Mouse (Mus musculus): ENCODE data around the gene Homer3. TPM values are rescaled to one million over a fixed set of nuclear protein-coding genes. Genes with fewer than 3 reads are reported as not detected.
A peak's percentile ranks its signal among the peaks of the same experiment; 100 is the strongest.

Gene Homer3
- total and polyA plus RNA-seq, 2 experiments from 2014 or later, result 13.8 to 36.4 TPM

DNA sequence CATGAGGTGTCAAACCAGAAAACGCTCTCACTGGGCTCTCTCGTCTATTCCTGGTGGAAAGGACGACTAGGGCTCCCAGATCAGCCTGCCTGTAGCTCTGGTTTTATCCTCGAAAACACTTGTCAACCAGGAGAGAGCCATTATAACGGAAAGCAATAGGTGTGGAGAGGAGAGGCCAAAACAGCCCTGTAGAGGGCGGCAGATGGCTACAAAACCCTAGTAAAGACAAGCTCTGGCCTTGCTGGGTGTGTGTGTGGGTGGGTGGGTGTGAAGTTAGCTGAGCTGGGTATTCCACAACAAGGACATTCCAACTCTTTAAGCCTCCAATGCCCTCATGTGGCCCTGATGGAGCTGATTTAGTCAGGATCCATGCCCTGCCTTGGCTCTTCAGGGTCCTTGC lies 61.1 kb downstream of the Homer3 start:
- H3K9me3 ChIP-seq (ENCODE audit: low read length), result no peaks in the 10 kb centered on the region
- H3K36me3 ChIP-seq (ENCODE audit: insufficient read depth, low read length), result peaks cover 49% of the 10 kb centered on the region
- WGBS, result 57% methylated on average over 6 of the region's 6 CpGs
- peak; percentile 74 for DNase-seq (ENCODE audit: low spot score)
- no peaks in the 10 kb centered on the region for H3K27me3 ChIP-seq (ENCODE audit: insufficient read depth, low read length)
- H3K4me3 ChIP-seq (ENCODE audit: low read depth, low read length), result no peak overlapping the region
- no peak overlapping the region for H3K4me2 ChIP-seq (ENCODE audit: low read depth, low read length, poor library complexity, severe bottlenecking)
- peak; percentile 76 for TF ChIP-seq CTCF (IDR thresholded peaks at IDR 0.05)
- no peak overlapping the region for H3K27ac ChIP-seq (ENCODE audit: low read depth, low read length)
- no peak overlapping the region for H3K9ac ChIP-seq (replicated peaks; ENCODE audit: low read length, poor library complexity, severe bottlenecking)
- no peaks in the 10 kb centered on the region for H3K4me1 ChIP-seq (ENCODE audit: insufficient read depth, low read length)
- ATAC-seq (ENCODE audit: low FRiP score), result peak; percentile 57; the same call in 1 of the 2 replicates

Other genes starting within 250 kb of the Homer3 start
- gene Mau2, start 240.1 kb upstream of the Homer3 start, total RNA-seq (2014; rRNA removed), result 130 and 148 TPM in 2 replicates
- gene Mau2, start 240.1 kb upstream of the Homer3 start, polyA plus RNA-seq (2015; fragmentation: Nextera tagmentation; extraction: Ambion mirVana), result 54.3 and 56.6 TPM in 2 replicates
- gene Sugp1, start 240.0 kb upstream of the Homer3 start, total RNA-seq (2014; rRNA removed), result 18.6 and 19.9 TPM in 2 replicates
- gene Sugp1, start 240.0 kb upstream of the Homer3 start, polyA plus RNA-seq (2015; fragmentation: Nextera tagmentation; extraction: Ambion mirVana), result 48.7 and 48.9 TPM in 2 replicates
- gene Tm6sf2, start 209.9 kb upstream of the Homer3 start, total RNA-seq (2014; rRNA removed), result 1.6 TPM in 1 of 2 replicates, not detected in the other
- 0.22 and 0.35 TPM in 2 replicates for gene Tm6sf2, start 209.9 kb upstream of the Homer3 start, polyA plus RNA-seq (2015; fragmentation: Nextera tagmentation; extraction: Ambion mirVana)
- 0.99 and 1.3 TPM in 2 replicates for gene Hapln4, start 199.4 kb upstream of the Homer3 start, total RNA-seq (2014; rRNA removed)
- 1.6 and 1.7 TPM in 2 replicates for gene Hapln4, start 199.4 kb upstream of the Homer3 start, polyA plus RNA-seq (2015; fragmentation: Nextera tagmentation; extraction: Ambion mirVana)
- 440 and 447 TPM in 2 replicates for gene Ncan, start 162.0 kb upstream of the Homer3 start, total RNA-seq (2014; rRNA removed)
- 202 and 210 TPM in 2 replicates for gene Ncan, start 162.0 kb upstream of the Homer3 start, polyA plus RNA-seq (2015; fragmentation: Nextera tagmentation; extraction: Ambion mirVana)
- gene Nr2c2ap, start 151.5 kb upstream of the Homer3 start, total RNA-seq (2014; rRNA removed), result 5.4 and 7.7 TPM in 2 replicates
- gene Nr2c2ap, start 151.5 kb upstream of the Homer3 start, polyA plus RNA-seq (2015; fragmentation: Nextera tagmentation; extraction: Ambion mirVana), result 42.1 and 44.1 TPM in 2 replicates
- 9.8 and 12.3 TPM in 2 replicates for gene Rfxank, start 143.7 kb upstream of the Homer3 start, total RNA-seq (2014; rRNA removed)
- gene Rfxank, start 143.7 kb upstream of the Homer3 start, polyA plus RNA-seq (2015; fragmentation: Nextera tagmentation; extraction: Ambion mirVana), result 7.4 and 9.3 TPM in 2 replicates
- gene Borcs8, start 143.3 kb upstream of the Homer3 start, total RNA-seq (2014; rRNA removed), result 91.1 and 98.3 TPM in 2 replicates
- 49.8 and 58.6 TPM in 2 replicates for gene Borcs8, start 143.3 kb upstream of the Homer3 start, polyA plus RNA-seq (2015; fragmentation: Nextera tagmentation; extraction: Ambion mirVana)
- gene Mef2b, start 143.1 kb upstream of the Homer3 start, total RNA-seq (2014; rRNA removed), result 0.55 and 1.1 TPM in 2 replicates
- 1.5 TPM in 2 replicates for gene Mef2b, start 143.1 kb upstream of the Homer3 start, polyA plus RNA-seq (2015; fragmentation: Nextera tagmentation; extraction: Ambion mirVana)
- 52.4 and 64.8 TPM in 2 replicates for gene Tmem161a, start 110.5 kb upstream of the Homer3 start, total RNA-seq (2014; rRNA removed)
- 49.5 and 51.6 TPM in 2 replicates for gene Tmem161a, start 110.5 kb upstream of the Homer3 start, polyA plus RNA-seq (2015; fragmentation: Nextera tagmentation; extraction: Ambion mirVana)
- 15.1 and 18.0 TPM in 2 replicates for gene Slc25a42, start 70.5 kb upstream of the Homer3 start, total RNA-seq (2014; rRNA removed)
- 9.2 and 9.3 TPM in 2 replicates for gene Slc25a42, start 70.5 kb upstream of the Homer3 start, polyA plus RNA-seq (2015; fragmentation: Nextera tagmentation; extraction: Ambion mirVana)
- gene Sugp2, start 48.6 kb upstream of the Homer3 start, total RNA-seq (2014; rRNA removed), result 139 and 150 TPM in 2 replicates
- 71.7 and 75.7 TPM in 2 replicates for gene Sugp2, start 48.6 kb upstream of the Homer3 start, polyA plus RNA-seq (2015; fragmentation: Nextera tagmentation; extraction: Ambion mirVana)
- 112 and 119 TPM in 2 replicates for gene Armc6, start 48.4 kb upstream of the Homer3 start, total RNA-seq (2014; rRNA removed)
- 116 and 121 TPM in 2 replicates for gene Armc6, start 48.4 kb upstream of the Homer3 start, polyA plus RNA-seq (2015; fragmentation: Nextera tagmentation; extraction: Ambion mirVana)
- gene Ddx49, start 19.7 kb downstream of the Homer3 start, total RNA-seq (2014; rRNA removed), result 43.6 and 46.3 TPM in 2 replicates
- 41.2 and 47.0 TPM in 2 replicates for gene Ddx49, start 19.7 kb downstream of the Homer3 start, polyA plus RNA-seq (2015; fragmentation: Nextera tagmentation; extraction: Ambion mirVana)
- gene Cope, start 19.7 kb downstream of the Homer3 start, total RNA-seq (2014; rRNA removed), result 97.1 and 106 TPM in 2 replicates
- 264 and 291 TPM in 2 replicates for gene Cope, start 19.7 kb downstream of the Homer3 start, polyA plus RNA-seq (2015; fragmentation: Nextera tagmentation; extraction: Ambion mirVana)
- 65.1 and 86.5 TPM in 2 replicates for gene Cers1, start 32.9 kb downstream of the Homer3 start, total RNA-seq (2014; rRNA removed)
- 47.9 and 51.3 TPM in 2 replicates for gene Cers1, start 32.9 kb downstream of the Homer3 start, polyA plus RNA-seq (2015; fragmentation: Nextera tagmentation; extraction: Ambion mirVana)
- gene Gdf1, start 47.0 kb downstream of the Homer3 start, total RNA-seq (2014; rRNA removed), result not detected in 2 replicates
- gene Gdf1, start 47.0 kb downstream of the Homer3 start, polyA plus RNA-seq (2015; fragmentation: Nextera tagmentation; extraction: Ambion mirVana), result 4.8 and 5.3 TPM in 2 replicates
- 39.6 and 45.4 TPM in 2 replicates for gene Upf1, start 70.5 kb downstream of the Homer3 start, total RNA-seq (2014; rRNA removed)
- 9.1 and 9.7 TPM in 2 replicates for gene Upf1, start 70.5 kb downstream of the Homer3 start, polyA plus RNA-seq (2015; fragmentation: Nextera tagmentation; extraction: Ambion mirVana)
- gene Comp, start 90.7 kb downstream of the Homer3 start, total RNA-seq (2014; rRNA removed), result 0.19 and 0.49 TPM in 2 replicates
- 0.38 and 0.77 TPM in 2 replicates for gene Comp, start 90.7 kb downstream of the Homer3 start, polyA plus RNA-seq (2015; fragmentation: Nextera tagmentation; extraction: Ambion mirVana)
- 56.3 and 57.4 TPM in 2 replicates for gene Crtc1, start 156.8 kb downstream of the Homer3 start, total RNA-seq (2014; rRNA removed)
- 46.5 and 47.8 TPM in 2 replicates for gene Crtc1, start 156.8 kb downstream of the Homer3 start, polyA plus RNA-seq (2015; fragmentation: Nextera tagmentation; extraction: Ambion mirVana)
- gene Klhl26, start 194.1 kb downstream of the Homer3 start, total RNA-seq (2014; rRNA removed), result 48.9 and 51.0 TPM in 2 replicates
- gene Klhl26, start 194.1 kb downstream of the Homer3 start, polyA plus RNA-seq (2015; fragmentation: Nextera tagmentation; extraction: Ambion mirVana), result 39.4 TPM in 2 replicates
- gene Tmem59l, start 204.5 kb downstream of the Homer3 start, total RNA-seq (2014; rRNA removed), result 168 and 206 TPM in 2 replicates
- 203 and 226 TPM in 2 replicates for gene Tmem59l, start 204.5 kb downstream of the Homer3 start, polyA plus RNA-seq (2015; fragmentation: Nextera tagmentation; extraction: Ambion mirVana)
- 4.1 and 4.3 TPM in 2 replicates for gene Crlf1, start 210.3 kb downstream of the Homer3 start, total RNA-seq (2014; rRNA removed)
- 9.4 and 10.9 TPM in 2 replicates for gene Crlf1, start 210.3 kb downstream of the Homer3 start, polyA plus RNA-seq (2015; fragmentation: Nextera tagmentation; extraction: Ambion mirVana)
- gene Rex1bd, start 223.9 kb downstream of the Homer3 start, total RNA-seq (2014; rRNA removed), result 118 and 121 TPM in 2 replicates
- gene Rex1bd, start 223.9 kb downstream of the Homer3 start, polyA plus RNA-seq (2015; fragmentation: Nextera tagmentation; extraction: Ambion mirVana), result 198 and 212 TPM in 2 replicates
- gene Uba52, start 228.0 kb downstream of the Homer3 start, total RNA-seq (2014; rRNA removed), result 357 and 402 TPM in 2 replicates
- gene Uba52, start 228.0 kb downstream of the Homer3 start, polyA plus RNA-seq (2015; fragmentation: Nextera tagmentation; extraction: Ambion mirVana), result 721 and 736 TPM in 2 replicates
- gene Fkbp8, start 244.9 kb downstream of the Homer3 start, total RNA-seq (2014; rRNA removed), result 490 and 533 TPM in 2 replicates
- 351 and 386 TPM in 2 replicates for gene Fkbp8, start 244.9 kb downstream of the Homer3 start, polyA plus RNA-seq (2015; fragmentation: Nextera tagmentation; extraction: Ambion mirVana)
- gene Kxd1, start 245.1 kb downstream of the Homer3 start, total RNA-seq (2014; rRNA removed), result 36.3 and 38.2 TPM in 2 replicates
- gene Kxd1, start 245.1 kb downstream of the Homer3 start, polyA plus RNA-seq (2015; fragmentation: Nextera tagmentation; extraction: Ambion mirVana), result 53.1 and 55.8 TPM in 2 replicates

Measured in midbrain, postnatal 0 days (tissue).